Mouse (Mus musculus) kidney, adult 18-20 months (tissue): ENCODE measurements around the gene Inpp5a.
A peak's percentile ranks its signal among the peaks of the same experiment; 100 is the strongest.

Source experiments
- DNase-seq: peaks from one replicate; pipeline ENCODE4 v3.0.0; 2021

Inpp5a gene

DNA sequence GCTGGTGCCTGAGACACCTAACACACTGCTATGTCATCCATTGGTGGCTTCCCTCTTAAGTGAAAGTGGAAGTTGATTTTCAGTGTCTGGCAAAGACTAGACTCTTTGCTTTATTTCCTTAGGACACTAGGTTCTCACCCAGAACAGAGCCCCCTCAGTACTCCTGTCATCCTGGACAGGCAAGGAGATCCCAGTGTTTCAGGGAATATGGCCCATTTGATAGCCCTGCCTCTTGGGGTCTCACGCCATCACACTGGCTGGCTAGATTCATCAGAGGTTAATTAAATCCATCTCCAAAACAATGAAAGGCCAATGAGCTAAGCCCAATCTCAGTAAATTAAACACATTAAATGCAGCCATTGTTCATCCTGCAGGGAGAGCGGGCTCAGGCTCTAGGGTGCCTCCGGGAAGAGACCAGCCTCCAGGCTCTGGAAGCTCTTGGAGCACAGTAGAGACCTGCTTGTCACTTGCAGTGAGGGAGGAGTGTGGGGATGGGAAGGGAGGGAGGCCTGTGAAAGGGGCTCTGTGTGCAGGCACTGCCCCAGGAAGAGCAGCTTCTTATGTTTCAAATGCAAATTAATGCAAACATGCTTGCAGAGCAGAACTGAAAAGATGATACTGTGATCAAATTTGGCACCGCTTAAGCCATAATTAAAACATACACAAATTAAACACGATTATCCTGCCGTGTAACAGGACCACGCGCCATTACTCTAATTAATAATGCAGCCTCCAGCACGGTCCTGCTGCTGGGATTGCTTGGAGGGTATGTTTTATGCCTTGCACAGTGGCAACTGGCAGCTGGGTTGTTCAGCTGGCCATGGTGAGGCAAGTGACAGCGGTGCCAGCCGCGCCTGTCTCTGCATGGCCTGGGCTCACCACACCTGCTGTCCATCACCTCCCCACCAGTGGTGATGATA, 156.1 kb downstream of the Inpp5a start:
- DNase-seq: no peak

DNA sequence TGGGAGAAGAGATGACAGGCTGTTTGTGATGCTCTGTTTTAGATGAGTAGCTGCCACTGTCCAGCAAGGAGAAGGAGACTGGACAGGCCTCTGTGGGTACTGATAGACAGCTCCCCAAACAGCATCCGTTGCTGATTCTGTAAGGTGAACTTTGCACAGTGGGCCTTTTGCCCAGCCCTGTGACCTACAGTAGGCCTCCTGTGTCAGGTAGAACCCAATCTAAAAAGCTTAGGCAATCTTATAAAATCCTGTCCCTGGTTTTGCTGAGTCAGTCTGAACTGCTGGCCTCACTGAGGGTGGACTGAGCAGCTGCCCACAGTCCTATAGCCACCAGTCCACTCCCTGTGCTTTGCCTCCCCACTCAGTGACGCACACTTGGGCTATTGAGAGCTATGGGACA, 158.4 kb downstream of the Inpp5a start:
- peak; percentile 65 for DNase-seq

- DNase-seq: no peak
Measured at GRCm38 (mm10) chr7:139550086-139550783, 161.3 kb downstream of the Inpp5a start.

- no peak for DNase-seq
Measured at GRCm38 (mm10) chr7:139551519-139551918, 162.6 kb downstream of the Inpp5a start.

DNA sequence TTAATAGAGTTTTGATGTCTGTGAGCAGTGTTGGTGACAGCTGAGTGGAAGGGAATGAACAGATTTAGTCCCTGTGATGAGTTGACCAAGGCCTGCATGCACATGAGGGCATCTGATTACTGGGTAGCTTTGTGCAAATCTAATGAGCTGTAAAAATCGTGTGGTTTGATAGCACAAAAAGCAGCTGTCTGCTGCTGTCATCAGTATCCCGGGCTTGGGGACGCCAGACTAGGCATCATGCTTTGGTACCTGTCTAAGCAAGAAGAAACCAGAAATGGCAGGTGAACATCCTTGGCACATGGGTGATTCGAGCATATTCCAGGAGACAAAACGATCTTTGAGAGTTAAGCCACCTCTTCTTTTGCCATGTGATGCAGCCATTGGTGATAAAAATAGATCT, 167.4 kb downstream of the Inpp5a start:
- no peak for DNase-seq

DNA sequence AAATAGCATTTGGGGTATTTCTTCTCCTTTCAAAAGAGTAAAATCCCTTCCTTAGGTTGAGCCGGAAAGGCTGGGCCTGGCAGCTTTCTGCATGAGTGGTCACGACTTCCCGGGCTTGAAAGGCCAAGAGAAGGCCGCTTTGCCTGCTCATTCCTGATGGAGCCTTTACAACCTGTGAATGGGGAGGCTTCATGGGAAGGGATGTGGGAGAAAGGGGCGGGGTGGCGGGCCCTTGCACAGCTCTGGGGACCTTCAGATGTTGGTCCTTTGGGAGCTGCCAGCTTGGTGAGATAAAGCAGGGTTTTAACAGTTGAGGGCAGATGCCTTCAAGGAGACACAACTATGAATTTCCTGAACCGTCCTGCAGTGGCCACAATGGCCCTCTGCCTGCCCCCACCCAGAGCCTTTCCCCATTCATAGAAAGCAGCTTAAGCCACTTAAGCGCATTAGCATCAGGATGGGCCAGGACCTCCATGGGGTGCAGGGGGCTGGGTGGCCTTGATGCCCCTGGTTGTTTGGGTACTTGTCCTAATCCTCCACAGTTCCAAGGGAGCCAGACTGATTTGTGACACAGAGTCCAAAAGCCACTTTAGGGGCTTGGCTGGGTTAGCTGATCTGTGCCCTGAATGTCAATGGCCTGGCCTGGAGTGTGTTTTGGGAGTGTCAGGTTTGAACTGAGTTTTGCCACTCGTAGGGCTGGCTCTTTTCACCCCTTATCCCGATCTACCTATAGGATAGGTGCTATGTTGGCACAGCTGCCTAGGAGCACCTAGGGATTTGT, 168.0 kb downstream of the Inpp5a start:
- no peak for DNase-seq

DNA sequence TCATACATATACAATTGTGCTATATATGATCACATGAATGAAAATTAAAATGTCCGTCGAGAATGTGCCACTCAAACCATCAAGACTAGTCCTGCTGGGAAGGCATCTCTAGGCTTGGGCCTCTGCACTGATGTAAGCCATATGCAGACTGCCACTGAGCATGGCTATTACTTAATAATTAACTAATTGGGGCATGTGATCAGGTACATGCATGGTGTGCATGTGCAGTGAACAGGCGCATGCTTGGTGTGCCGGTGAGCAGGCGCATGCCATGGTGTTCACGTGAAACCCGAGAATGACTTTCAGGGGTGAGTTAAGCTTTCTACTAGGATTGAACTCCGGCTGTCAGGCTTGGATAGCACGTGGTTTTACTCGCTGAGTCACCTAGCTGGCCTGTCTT, 170.8 kb downstream of the Inpp5a start:
- DNase-seq: peak; percentile 40

- DNase-seq: no peak
Measured at GRCm38 (mm10) chr7:139563425-139563824, 174.5 kb downstream of the Inpp5a start.

GRCm38 (mm10) chr7:139564161-139564560, 175.3 kb downstream of the Inpp5a start:
- DNase-seq: no peak

- DNase-seq: no peak
Measured at GRCm38 (mm10) chr7:139565998-139566397, 177.1 kb downstream of the Inpp5a start.

DNA sequence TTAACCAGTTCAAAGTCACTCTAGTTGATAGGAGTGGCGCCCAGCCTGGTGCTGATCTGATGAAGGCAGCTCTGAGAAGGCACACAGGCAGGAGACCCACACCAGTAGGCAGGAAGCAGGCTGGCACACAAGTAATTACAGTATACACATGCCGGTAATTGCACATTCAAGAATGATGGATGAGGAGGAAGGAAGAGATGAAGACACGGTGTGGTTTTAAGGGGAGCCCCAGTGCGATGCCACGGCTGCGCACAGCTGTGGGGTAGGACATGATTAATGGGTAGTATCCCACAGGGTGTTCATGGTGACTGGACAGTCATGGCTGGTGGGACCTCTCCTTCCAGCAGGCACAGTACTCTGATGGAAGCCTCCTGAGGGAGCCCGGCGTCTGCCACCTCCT, 177.6 kb downstream of the Inpp5a start:
- DNase-seq: no peak

DNA sequence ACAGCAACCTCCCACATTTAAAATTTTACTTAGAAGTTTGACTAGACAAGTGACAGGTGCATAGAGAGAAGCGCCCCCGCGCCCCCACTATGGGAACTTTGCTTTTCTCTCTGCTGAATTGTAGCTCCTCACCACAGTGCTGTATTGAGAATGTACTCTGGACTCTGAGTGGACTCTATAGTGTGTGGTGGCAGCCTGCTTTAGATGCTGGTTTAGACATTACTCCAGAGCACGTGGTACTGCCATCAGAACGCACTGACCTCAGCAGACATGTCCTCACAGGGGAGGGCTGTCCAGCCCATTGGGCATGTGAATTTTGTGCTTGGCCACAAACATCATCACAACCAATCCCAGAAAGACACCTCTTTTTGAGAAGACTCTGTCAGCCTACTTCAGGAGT, 181.9 kb downstream of the Inpp5a start:
- DNase-seq: no peak

DNA sequence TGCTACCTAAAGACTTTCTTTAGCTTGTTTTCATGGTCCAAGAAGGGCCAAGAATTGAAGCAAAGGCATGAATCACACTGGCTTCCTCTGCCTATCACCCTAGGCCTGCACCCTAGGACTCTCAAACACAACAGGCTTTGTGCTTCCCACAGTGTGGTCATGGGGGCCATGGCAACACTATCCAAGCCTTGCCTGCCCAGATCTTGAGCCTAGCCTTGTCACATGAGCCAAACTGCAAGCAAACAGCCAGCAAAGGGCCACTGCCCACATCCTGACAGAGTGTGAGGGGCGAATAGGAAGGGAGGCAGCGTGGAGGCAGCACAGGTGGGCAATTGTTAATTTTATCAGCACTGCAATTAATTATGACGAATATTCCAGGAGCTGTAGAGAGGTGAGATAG, 183.8 kb downstream of the Inpp5a start:
- DNase-seq: no peak

GRCm38 (mm10) chr7:139576064-139576686, 187.3 kb downstream of the Inpp5a start:
- DNase-seq: no peak

- DNase-seq: no peak
Measured at GRCm38 (mm10) chr7:139579261-139579905, 190.5 kb downstream of the Inpp5a start.

DNA sequence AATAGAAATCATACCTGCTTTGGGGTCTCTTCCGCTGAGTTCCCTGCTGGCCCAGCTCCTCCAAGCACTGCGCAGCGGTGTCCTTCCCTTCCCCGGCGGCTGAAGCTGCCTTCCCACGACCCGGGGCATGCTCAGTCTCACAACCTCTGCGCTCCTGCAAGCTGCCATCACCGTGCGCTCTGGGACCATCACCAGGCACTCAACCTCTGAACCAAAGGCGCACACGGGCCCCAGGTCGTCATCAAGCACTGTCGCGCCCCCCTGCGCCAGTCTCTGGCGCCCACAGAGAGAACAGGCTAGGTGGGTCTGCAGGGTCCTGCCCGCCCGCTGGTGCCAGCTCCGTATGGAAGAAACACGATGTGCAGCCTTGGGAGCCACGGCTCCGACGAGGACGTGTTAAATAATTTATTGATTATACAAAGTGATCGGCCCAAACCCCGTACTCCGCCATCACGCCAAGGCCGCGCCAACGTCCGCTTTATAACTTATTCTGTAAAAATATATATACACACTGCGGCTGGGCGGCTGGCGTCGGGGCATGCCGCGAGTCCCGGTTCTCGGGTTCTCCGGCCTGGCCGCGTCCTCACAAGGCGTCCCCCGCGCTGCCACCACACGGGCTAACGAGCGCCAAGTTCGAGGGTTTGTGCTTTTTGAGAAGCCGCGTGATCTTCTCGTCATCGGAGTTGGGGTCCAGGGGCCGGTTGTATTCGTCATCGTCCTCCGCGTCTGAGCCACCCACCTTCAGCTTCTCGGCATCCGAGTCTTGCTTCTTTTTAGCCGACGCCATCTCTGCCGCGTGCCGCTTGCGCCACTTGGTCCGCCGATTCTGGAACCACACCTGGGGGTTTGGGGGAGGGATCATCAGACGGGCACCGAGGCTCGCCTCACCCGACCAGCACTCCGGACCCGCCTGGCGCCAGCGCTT, 192.2 kb downstream of the Inpp5a start:
- DNase-seq: no peak

DNA sequence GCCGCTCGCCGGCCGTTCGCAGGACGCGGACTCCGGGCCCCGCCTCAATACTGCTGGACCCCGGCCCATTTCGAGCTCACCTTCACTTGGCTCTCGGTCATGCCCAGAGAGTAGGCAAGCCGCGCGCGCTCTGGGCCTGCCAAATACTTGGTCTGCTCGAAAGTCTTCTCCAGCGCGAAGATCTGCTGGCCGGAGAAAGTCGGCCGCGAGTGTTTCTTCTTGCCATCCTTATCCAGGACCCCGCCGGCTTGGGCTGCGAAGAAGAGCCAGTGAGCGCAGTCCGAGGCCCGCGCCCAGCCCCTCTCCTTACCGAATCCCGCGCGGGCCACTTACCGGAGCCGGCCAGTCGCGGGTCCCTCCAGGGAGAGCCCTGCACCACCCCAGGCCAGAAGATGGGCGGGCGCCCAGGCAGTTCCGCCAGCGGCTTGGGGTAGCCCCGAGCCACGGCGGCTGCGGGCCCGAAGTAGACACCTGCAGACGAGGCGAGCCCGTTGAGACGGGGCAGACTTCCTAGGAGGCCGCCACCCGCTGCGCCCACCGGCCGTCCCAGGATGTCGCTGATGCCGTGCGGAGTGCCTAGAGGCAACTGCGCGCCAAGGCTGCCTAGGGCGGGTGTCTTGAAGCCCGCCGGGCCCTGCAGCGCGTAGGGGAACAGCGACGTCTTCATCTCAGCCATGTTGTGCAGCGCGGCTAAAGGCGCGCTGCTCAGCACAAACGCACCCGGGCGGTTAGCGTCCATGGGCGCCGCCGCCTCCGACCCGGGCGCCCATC, 193.1 kb downstream of the Inpp5a start:
- DNase-seq: peak; percentile 27

GRCm38 (mm10) chr7:139582595-139582994, 193.7 kb downstream of the Inpp5a start, which contains the start of gene Nkx6-2:
Gene Nkx6-2 (minus strand): TSS chr7:139582797.
- peak; percentile 39 for DNase-seq

- no peak for DNase-seq
Measured at GRCm38 (mm10) chr7:139583094-139583737, 194.3 kb downstream of the Inpp5a start.
